Mouse (Mus musculus) midbrain, postnatal 0 days (tissue): ENCODE data around the gene Fto. TPM values are rescaled to one million over a fixed set of nuclear protein-coding genes. Genes with fewer than 3 reads are reported as not detected.

Experiments
- ATAC-seq: fragments of 200-750 bp; cut with Nextera tagmentation; 2 replicates; pipeline ENCODE4 v1.8.0; 2017; ENCODE audit warnings: moderate number of reproducible peaks, mild to moderate bottlenecking, moderate TSS enrichment, moderate library complexity; ENCODE audit not compliant: low FRiP score
- DNase-seq: peaks from one replicate; pipeline ENCODE4 v3.0.0-alpha.2; 2015; ENCODE audit warnings: low spot score
- H3K27ac ChIP-seq: fragments of 300-500 bp; sonication (generic); 2 replicates; pipeline ENCODE4 v1.5.1; 2014; ENCODE audit warnings: low read depth, mild to moderate bottlenecking, low read length, mixed read lengths
- H3K27me3 ChIP-seq: fragments of 300-500 bp; sonication (generic); 2 replicates; pipeline ENCODE4 v1.6.1; 2014; ENCODE audit warnings: low read length, control low read depth, mixed read lengths; ENCODE audit not compliant: insufficient read depth
- H3K36me3 ChIP-seq: fragments of 300-500 bp; sonication (generic); 2 replicates; pipeline ENCODE4 v1.6.1; 2014; ENCODE audit warnings: low read length, control low read depth, mixed read lengths; ENCODE audit not compliant: insufficient read depth
- H3K4me1 ChIP-seq: fragments of 300-500 bp; sonication (generic); 2 replicates; pipeline ENCODE4 v1.6.1; 2014; ENCODE audit warnings: mild to moderate bottlenecking, control low read depth, antibody characterized with exemption, low read length, mixed read lengths; ENCODE audit not compliant: insufficient read depth
- H3K4me2 ChIP-seq: fragments of 300-500 bp; sonication (generic); 2 replicates; pipeline ENCODE4 v1.6.1; 2014; ENCODE audit warnings: low read depth, mild to moderate bottlenecking, low read length, mixed read lengths; ENCODE audit not compliant: poor library complexity, severe bottlenecking
- H3K4me3 ChIP-seq: fragments of 300-500 bp; sonication (generic); 2 replicates; pipeline ENCODE4 v1.5.1; 2014; ENCODE audit warnings: low read depth, mild to moderate bottlenecking, low read length, moderate library complexity
- H3K9ac ChIP-seq: fragments of 300-500 bp; sonication (generic); replicated peaks from 2 replicates; pipeline ENCODE4 v1.6.1; 2014; ENCODE audit warnings: mild to moderate bottlenecking, low read length, moderate library complexity, mixed read lengths; ENCODE audit not compliant: poor library complexity, severe bottlenecking
- H3K9me3 ChIP-seq: fragments of 300-500 bp; sonication (generic); 2 replicates; pipeline ENCODE4 v1.6.1; 2016; ENCODE audit warnings: low read length, control low read depth
- CTCF ChIP-seq: IDR thresholded peaks from 2 replicates; pipeline ENCODE4 v1.5.1; 2016; ENCODE audit warnings: antibody characterized with exemption, mild to moderate bottlenecking
- WGBS: fragments of 180-500 bp; shearing (Covaris S2); extraction: QIAGEN DNeasy Blood & Tissue Kit; methylation state at CpG from one replicate; pipeline ENCODE4 v1.1.7; 2014; 5-methylcytosine and 5-hydroxymethylcytosine counted together
- polyA plus RNA-seq: library from polyadenylated mRNA; unstranded; fragments of >200 nt; fragmentation: Nextera tagmentation; extraction: Ambion mirVana; gene quantifications from 2 replicates; pipeline ENCODE4 v1.2.1, GENCODE M21; 2015
- total RNA-seq: library from RNA; depleted of rRNA; stranded (reverse); fragments of >200 nt; gene quantifications from 2 replicates; pipeline ENCODE4 v1.2.3, GENCODE M21; 2014

Gene Fto
- total and polyA plus RNA-seq, 2 experiments from 2014 or later = 97.9 to 151 TPM

DNA sequence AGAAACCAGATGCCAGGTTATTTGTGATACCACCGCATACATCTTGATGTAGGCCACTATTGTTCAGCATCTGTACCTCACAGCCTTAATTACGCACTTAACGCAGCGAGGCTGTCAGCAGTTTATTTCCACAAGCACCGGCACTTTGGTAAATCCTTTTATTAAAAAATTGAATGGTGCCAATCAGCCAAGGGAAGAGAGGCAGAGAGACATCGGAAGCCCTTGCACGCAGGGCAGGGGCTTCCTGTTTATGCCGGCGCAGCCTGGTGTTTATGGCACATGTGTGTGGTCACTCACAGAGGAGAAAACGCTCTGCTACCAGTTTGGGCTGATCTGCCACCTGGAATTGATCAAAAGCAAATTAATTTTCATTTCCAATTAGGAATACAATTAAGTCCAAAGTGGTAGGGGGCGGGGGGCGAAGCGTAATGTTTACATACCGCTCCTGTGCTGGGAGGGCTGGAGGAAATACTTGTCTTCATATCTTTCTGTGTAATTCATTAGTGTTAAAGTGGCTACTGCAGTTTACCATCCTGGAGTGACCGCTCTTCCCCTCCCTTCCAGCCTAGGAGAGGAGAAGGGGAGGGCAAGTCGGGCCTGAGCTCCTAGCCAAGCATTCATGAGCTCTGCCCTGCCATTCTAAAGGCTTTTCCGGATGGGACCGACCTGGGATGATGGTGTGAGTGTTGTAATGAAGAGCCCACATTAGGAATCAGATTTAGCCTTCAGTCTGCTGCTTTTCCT, 299.2 kb downstream of the Fto start:
- H3K36me3 ChIP-seq = no peaks in the 10 kb centered on the region
- WGBS = 47% methylated on average over 18 of the region's 18 CpGs
- peaks cover 12% of the 10 kb centered on the region; the same call in 1 of the 2 replicates for H3K4me1 ChIP-seq
- H3K4me3 ChIP-seq = no peak overlapping the region
- no peak overlapping the region for H3K9ac ChIP-seq
- no peak overlapping the region for H3K4me2 ChIP-seq
- no peak for TF ChIP-seq CTCF
- H3K9me3 ChIP-seq = no peaks in the 10 kb centered on the region
- no peaks in the 10 kb centered on the region for H3K27me3 ChIP-seq
- no peak for ATAC-seq
- H3K27ac ChIP-seq = no peak overlapping the region
- DNase-seq = no peak

GRCm38 (mm10) chr8:91613603-91614002, 300.3 kb downstream of the Fto start:
- 52% methylated on average over 9 of the region's 9 CpGs for WGBS
- Histone ChIP-seq H3K9me3 (no peaks in the 10 kb centered on the region), H3K27ac (no peak overlapping the region), H3K27me3 (no peaks in the 10 kb centered on the region), H3K4me1 (peaks cover 23% of the 10 kb centered on the region; the same call in 1 of the 2 replicates), H3K4me2 (no peak overlapping the region), H3K4me3 (no peak overlapping the region), H3K9ac (no peak overlapping the region), H3K36me3 (no peaks in the 10 kb centered on the region)
- TF ChIP-seq CTCF = no peak
- no peak for DNase-seq
- no peak for ATAC-seq

- Histone ChIP-seq H3K4me2 (no peak overlapping the region), H3K27ac (no peak overlapping the region), H3K9ac (no peak overlapping the region), H3K4me3 (no peak overlapping the region), H3K36me3 (no peaks in the 10 kb centered on the region), H3K4me1 (peaks cover 25% of the 10 kb centered on the region; the same call in 1 of the 2 replicates), H3K27me3 (no peaks in the 10 kb centered on the region), H3K9me3 (no peaks in the 10 kb centered on the region)
- WGBS = 80% methylated on average over 8 of the region's 8 CpGs
- ATAC-seq (no peak), DNase-seq (no peak)
- no peak for TF ChIP-seq CTCF
These were observed 301.9 kb downstream of the Fto start for GRCm38 (mm10) chr8:91615196-91615595.

DNA sequence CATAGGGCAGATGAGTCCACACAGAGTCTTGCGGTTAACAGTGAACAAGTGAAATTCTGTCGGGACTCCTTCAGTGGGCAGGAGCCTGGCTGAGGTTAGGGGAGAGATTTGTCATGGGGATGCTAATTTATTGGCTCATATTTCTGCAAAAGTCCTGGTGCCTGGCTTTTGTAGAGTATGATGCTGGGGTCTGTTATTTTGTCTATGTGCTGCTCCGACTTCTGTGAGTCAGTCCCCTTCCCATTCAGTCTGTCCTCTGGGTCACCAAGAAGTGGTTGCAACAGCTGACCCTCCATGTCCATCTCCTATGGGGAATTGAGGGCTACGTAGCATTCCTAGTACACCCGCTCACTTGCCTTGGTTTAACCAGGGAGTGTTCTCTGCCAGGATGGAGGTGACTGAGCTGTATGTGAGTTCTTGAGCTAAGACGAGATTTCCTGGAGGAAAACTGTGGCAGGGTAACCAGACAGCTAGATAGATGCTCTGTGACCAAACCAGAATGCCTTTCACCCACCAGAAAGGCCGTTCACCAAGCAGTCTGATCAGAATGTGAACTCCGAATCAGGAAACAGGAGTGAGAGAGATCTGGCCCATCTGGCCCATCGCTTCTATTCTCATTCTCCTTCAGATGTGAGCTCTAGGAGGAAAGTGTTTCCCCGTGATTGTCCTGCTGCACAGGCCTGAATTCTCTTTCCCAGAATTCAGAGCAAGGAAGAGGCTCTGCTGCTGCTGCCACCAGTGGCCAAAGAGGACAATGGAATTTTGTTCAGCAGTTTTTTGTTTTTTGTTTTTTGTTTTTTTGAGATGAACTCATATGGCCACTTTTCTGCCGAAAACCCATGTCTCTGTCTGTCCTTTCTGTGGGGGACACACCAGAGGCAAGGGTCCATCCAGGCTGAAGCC, 302.7 kb downstream of the Fto start:
- H3K27ac ChIP-seq = no peak overlapping the region
- 82% methylated on average over 11 of the region's 11 CpGs for WGBS
- H3K36me3 ChIP-seq = no peaks in the 10 kb centered on the region
- ATAC-seq = no peak
- H3K9me3 ChIP-seq = no peaks in the 10 kb centered on the region
- no peaks in the 10 kb centered on the region for H3K27me3 ChIP-seq
- H3K9ac ChIP-seq = no peak overlapping the region
- H3K4me1 ChIP-seq = peaks cover 25% of the 10 kb centered on the region; the same call in 1 of the 2 replicates
- no peak overlapping the region for H3K4me2 ChIP-seq
- TF ChIP-seq CTCF = peak; percentile 57
- no peak overlapping the region for H3K4me3 ChIP-seq
- no peak for DNase-seq

GRCm38 (mm10) chr8:91617772-91618171, 304.4 kb downstream of the Fto start:
- Histone ChIP-seq H3K9me3 (no peaks in the 10 kb centered on the region), H3K9ac (no peak overlapping the region), H3K4me2 (peak overlapping the region; percentile 9), H3K36me3 (no peaks in the 10 kb centered on the region), H3K4me1 (peaks cover 14% of the 10 kb centered on the region; the same call in 1 of the 2 replicates), H3K27ac (peak overlapping the region; percentile 43; the same call in 1 of the 2 replicates), H3K4me3 (no peak overlapping the region), H3K27me3 (no peaks in the 10 kb centered on the region)
- TF ChIP-seq CTCF = no peak
- 53% methylated on average over 5 of the region's 5 CpGs for WGBS
- ATAC-seq = no peak
- no peak for DNase-seq

- H3K4me2 ChIP-seq = no peak overlapping the region
- 52% methylated on average over 12 of the region's 12 CpGs for WGBS
- H3K9ac ChIP-seq = no peak overlapping the region
- no peak overlapping the region for H3K27ac ChIP-seq
- peaks cover 11% of the 10 kb centered on the region; the same call in 1 of the 2 replicates for H3K4me1 ChIP-seq
- no peaks in the 10 kb centered on the region for H3K9me3 ChIP-seq
- no peak for TF ChIP-seq CTCF
- no peaks in the 10 kb centered on the region for H3K27me3 ChIP-seq
- H3K36me3 ChIP-seq = no peaks in the 10 kb centered on the region
- no peak overlapping the region for H3K4me3 ChIP-seq
- ATAC-seq (no peak), DNase-seq (no peak)
These were observed 309.4 kb downstream of the Fto start for GRCm38 (mm10) chr8:91622757-91623156.
